Mouse (Mus musculus) fat pad, adult 2 months (tissue): ENCODE data around the gene Zfp799.
A peak's percentile ranks its signal among the peaks of the same experiment; 100 is the strongest.
"Not testable (repeated sequence)": the region's sequence is repeated elsewhere in the genome, so short reads cannot be mapped to it uniquely, and the experiment has no call there.

Experiments used
- DNase-seq: peaks from one replicate; pipeline ENCODE4 v3.0.0-alpha.2; 2011; ENCODE audit warnings: low read depth, low spot score; ENCODE audit errors: extremely low read depth

The Zfp799 gene

GRCm38 (mm10) chr17:32829540-32830417, at the start of gene Zfp799:
Gene Zfp799, minus strand, starts transcription at chr17:32830261.
- peak; percentile 43 for DNase-seq

GRCm38 (mm10) chr17:32878773-32879172, 48.7 kb upstream of the Zfp799 start:
- no peak for DNase-seq

DNA sequence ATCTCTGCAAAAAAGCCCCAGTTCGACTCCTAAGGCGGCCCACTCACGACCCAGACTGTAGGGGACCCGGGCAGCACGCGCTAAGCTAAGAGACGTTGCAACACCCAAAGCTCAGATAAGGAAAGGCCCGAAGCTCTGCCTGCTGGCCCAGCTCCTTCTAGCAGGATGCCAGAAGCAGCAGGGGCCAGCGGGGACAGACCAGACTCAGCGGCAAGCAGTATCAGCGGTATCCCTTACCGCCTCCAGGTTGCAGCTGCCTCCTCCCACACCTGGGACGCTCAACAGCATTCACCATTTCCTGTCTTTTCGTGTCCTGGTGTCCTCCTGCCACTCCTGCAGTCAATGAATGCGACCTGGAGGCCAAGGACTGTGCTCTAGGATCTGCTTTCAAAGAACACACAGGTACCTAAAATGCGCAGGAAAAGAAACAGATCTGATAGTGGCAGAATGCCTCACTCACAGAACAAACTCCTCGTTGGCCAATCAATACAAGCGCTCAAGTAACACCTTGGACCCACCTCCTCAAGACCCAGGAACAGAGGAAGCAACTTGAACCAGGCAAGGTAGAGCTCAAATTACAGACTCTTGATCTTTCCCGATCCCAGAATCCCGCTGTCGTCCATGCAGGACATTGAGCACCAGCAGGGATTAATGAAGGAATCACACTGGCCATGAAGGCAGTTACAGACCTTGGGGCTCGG, 47.6 kb upstream of the Zfp799 start:
- no peak for DNase-seq

GRCm38 (mm10) chr17:32872696-32873095, 42.6 kb upstream of the Zfp799 start:
- DNase-seq: no peak

DNA sequence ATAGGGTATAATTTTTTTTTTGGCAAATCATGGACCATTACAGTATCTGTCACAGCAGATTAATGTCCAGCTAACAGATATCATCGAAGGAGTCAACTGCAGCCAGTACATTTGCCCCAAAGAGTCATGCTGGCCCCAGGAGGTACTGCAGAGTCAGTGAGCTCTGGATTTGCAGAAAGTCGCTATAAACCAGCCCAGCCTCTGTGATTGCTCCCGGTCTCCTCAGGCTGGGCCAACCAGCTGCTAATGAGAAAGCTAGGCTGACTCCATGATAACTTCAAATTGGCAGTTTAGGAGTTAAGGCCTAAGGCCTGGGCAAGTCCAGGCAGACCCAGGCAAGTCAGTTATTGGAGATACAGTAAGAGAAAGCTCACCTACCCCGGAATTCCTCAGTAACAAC, 42.0 kb upstream of the Zfp799 start:
- DNase-seq: no peak

DNA sequence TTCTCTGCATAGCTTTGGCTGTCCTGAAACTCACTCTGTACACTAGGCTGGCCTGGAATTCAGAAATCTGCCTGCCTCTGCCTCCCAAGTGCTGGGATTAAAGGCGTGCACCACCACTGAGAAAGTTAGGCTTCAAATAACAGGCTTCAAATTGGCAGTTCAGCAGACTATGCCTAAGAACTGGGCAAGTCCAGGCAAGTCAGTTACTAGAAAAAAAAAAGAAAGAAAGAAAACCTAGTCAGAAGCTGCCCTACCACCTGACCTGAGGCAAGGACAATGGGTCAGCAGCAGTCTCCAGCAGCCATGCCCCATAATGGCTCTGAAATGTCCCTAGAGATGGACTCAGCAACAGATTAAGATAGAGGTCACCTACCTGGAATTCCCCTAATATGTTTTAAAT, 41.4 kb upstream of the Zfp799 start:
- no peak for DNase-seq

DNA sequence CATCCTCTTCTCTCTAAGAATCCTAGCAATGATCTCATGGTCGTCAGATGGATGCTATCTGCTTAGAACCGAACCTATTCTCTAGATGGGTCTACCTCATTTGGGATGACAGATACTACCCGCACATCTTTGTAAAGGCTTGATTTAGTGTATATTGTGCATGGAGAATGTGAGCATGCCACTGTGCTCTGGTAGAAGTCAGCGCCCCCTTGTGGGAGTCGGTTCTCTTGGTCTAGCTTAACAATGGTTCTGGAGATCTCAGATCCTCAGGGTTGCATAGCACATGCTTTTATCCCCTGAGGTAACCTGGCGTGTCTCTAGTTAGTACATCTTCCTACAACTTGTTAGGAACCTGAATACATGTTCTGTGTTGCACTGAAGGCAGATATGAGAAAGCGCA, 37.2 kb upstream of the Zfp799 start:
- DNase-seq: not testable (repeated sequence)

DNA sequence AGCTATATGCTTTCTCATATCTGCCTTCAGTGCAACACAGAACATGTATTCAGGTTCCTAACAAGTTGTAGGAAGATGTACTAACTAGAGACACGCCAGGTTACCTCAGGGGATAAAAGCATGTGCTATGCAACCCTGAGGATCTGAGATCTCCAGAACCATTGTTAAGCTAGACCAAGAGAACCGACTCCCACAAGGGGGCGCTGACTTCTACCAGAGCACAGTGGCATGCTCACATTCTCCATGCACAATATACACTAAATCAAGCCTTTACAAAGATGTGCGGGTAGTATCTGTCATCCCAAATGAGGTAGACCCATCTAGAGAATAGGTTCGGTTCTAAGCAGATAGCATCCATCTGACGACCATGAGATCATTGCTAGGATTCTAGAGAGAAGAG, 26.7 kb upstream of the Zfp799 start:
- DNase-seq: not testable (repeated sequence)

GRCm38 (mm10) chr17:32851581-32851980, 21.5 kb upstream of the Zfp799 start:
- no peak for DNase-seq

GRCm38 (mm10) chr17:32841388-32841787, 11.3 kb upstream of the Zfp799 start:
- no peak for DNase-seq

GRCm38 (mm10) chr17:32839083-32839802, 9.2 kb upstream of the Zfp799 start:
- no peak for DNase-seq

GRCm38 (mm10) chr17:32830418-32830782, 339 bp upstream of the Zfp799 start:
- DNase-seq: no peak

GRCm38 (mm10) chr17:32816074-32816784, 13.8 kb downstream of the Zfp799 start:
- DNase-seq: no peak

DNA sequence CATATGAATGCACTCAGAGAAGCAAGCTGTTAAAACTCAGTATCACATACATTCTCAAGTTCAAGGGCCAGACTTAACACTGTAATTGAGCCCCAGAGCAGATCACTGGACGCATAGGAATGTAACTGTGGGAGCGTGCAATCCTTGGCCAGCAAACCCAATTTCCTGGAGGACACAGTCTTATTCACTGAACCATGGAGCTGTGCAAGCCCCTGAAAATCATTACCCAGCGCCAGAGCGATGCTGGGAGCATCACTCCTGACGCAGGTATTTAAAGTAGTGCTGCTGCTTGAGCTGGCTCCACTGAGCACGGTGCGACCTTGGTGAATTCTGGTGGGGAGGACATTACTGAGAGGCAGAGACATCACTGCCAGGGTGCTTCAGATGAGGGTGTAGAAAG, 15.9 kb downstream of the Zfp799 start:
- no peak for DNase-seq

DNA sequence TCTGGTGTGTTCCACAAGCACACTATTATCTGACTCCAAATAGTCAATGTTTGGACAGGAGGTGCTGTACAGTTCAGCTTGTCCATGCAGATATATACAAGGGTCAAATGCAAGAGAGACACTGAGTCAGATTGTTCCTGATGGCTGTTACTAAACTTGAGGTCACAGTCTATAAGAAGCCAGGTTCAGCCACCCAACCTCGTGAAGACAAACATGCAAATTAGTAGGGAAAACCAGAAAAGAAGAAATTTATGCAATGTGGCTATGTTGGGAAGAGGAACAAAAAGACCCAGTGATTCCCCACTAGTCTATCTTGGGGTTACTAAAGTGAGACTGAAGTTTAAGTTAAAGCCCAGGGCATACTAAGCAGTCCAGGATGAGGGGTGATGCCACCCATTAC, 19.4 kb downstream of the Zfp799 start:
- no peak for DNase-seq

DNA sequence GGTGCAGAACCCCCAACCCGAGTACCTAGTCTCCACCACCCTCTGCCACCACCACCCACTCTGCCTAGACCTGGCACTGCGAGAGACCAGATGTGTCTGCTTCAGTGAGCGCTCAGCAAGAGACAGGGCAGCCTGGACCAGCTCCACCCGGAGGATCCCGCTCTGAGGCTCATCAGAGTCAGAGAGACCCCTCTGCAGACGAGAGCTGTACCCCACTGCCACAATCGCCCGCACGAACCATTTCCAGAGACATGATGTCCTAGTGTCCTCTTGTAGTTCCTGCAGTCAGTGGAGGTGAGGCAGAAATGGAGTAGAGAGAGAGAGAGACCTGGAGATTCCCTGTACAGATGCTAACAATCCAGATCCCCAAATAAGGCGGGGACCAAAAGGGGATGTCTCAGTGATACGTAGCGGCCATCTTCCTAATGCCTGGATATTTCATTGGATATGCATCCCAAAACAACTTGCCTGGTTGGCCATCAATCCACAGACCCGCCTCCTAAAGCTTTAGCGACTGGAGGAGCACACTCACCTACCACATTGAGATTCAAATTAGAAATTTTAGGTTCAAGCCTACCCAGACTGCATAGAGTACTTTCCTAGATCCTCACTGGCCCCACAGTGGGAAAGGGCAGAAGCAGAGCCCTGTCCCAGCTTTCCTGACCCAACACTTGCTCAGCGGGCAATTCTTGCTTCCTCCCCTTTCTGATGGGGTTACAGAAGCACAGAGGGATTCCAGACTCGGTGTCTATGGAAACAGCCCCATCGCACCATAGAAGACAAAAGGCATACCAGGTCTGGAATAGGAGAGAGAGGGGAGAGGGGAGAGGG, 20.3 kb downstream of the Zfp799 start, which contains the start of gene Zfp811:
Gene Zfp811, minus strand, starts transcription at position 388 of the 831 bp plus-strand sequence.
- DNase-seq: no peak

DNA sequence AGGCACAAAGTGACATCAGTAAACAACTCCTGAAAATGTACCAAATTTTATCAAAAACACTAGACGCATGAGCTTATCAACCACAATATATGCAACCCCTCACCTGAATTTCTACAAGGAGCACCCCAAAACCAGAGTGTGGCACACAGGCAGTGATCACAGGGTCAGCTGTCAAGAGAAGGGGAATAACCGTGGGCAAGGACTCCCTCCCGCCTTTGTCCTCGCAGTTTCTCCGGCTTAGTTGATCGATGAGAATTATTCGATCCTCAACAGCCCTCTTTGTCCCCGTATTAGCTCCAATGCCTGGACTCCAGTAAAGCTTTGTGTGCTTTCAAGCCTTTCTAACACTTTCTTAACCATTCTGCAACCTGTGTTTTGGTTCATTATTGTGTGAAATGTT, 21.1 kb downstream of the Zfp799 start:
- no peak for DNase-seq

DNA sequence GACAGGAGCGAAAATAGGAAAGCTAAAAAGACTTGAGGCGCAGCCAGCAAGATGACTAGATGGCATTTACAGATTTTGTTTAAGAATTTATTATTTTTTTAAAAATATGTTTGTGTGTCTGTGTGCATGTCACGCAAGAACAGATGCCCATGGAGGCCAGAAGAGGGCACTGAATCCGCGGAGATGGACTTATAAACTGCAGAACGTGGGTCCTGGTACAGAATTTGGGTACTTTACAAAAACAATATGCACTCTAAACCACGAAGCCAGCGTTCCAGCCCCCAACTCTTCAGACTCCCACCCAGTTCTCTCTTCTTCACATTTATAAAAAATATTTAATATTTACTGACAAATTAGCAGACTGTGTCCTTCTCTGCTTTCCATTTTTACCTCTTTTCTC, 40.8 kb downstream of the Zfp799 start:
- no peak for DNase-seq

GRCm38 (mm10) chr17:32788576-32788975, 41.5 kb downstream of the Zfp799 start:
- DNase-seq: no peak

GRCm38 (mm10) chr17:32788094-32788559, 41.9 kb downstream of the Zfp799 start, which contains the start of gene Zfp871:
Gene Zfp871, minus strand, starts transcription at chr17:32788287.
- DNase-seq: peak; percentile 57
